Mouse (Mus musculus) embryonic stem cell, embryonic (primary cell): ENCODE data around the gene Wdr34.

Experiments
- CTCF ChIA-PET, 4 experiments: fragments of 300-600 bp in 2 of 4; fragments of 350-600 bp in 2 of 4; sonication (Branson Sonifier 250); formaldehyde crosslinking; loops; one replicate each; lab custom pipeline; 2022; ENCODE audit warnings: inconsistent platforms in 2 of 4; lab: Charles Lee
- POLR2A ChIA-PET, 4 experiments: fragments of 300-600 bp in 2 of 4; fragments of 350-600 bp in 2 of 4; sonication (Branson Sonifier 250); formaldehyde crosslinking; loops; one replicate each; lab custom pipeline; 2022; ENCODE audit warnings: antibody characterized with exemption in 4 of 4, inconsistent platforms in 1 of 4; lab: Charles Lee

Gene Wdr34

GRCm38 (mm10) chr2:30048699-30049388 lies at the start of gene Wdr34:
Wdr34 (minus strand) TSS chr2:30048881.
- POLR2A ChIA-PET, result interaction anchor here (0.5 to 10.4 kb wide), 82 partner anchors 8 to 474 kb away, joined by 3 to 156 read pairs (median 4); partner anchors contain the start of genes Set (in 3 of the 4), Odf2 (in 2 of the 4), Tbc1d13 (in 2 of the 4) and Zdhhc12 (in 2 of the 4)
- CTCF ChIA-PET, result interaction anchor here in 2 of 4 experiments (0.5 to 1.7 kb wide), 5 partner anchors 8 to 166 kb away, joined by 3 to 4 read pairs (median 3); partner anchors contain the start of gene Set (in 1 of the 2)

- ChIA-PET POLR2A (interaction anchor here in 2 of 4 experiments (0.7 to 2.6 kb wide), 10 partner anchors 11 to 54 kb away, joined by 3 to 38 read pairs (median 8); partner anchors contain the start of genes Pkn3 (in 1 of the 2), Tbc1d13 (in 1 of the 2) and Wdr34 (in 1 of the 2)), CTCF (interaction anchor here in 3 of 4 experiments (0.5 to 1.8 kb wide), 7 partner anchors 10 to 64 kb away, joined by 3 to 5 read pairs (median 3); partner anchors contain the start of gene Pkn3 (in 1 of the 3))
Observed at GRCm38 (mm10) chr2:30095882-30096527, 47.3 kb upstream of the Wdr34 start.

- CTCF ChIA-PET, result interaction anchor here in 3 of 4 experiments (0.6 to 1.8 kb wide), 12 partner anchors 15 to 428 kb away, joined by 3 to 23 read pairs (median 4); partner anchors contain the start of genes Pkn3 (in 2 of the 3) and Spout1 (in 1 of the 3)
- POLR2A ChIA-PET, result interaction anchor here in 3 of 4 experiments (0.5 to 2.6 kb wide), 68 partner anchors 10 to 713 kb away, joined by 3 to 38 read pairs (median 4); partner anchors contain the start of genes Endog (in 3 of the 3), Kyat1 (in 2 of the 3), Pkn3 (in 2 of the 3) and Tbc1d13 (in 2 of the 3)
Observed at GRCm38 (mm10) chr2:30094208-30094588, 45.5 kb upstream of the Wdr34 start.

- ChIA-PET POLR2A (interaction anchor here in 3 of 4 experiments (0.5 to 2.6 kb wide), 68 partner anchors 9 to 714 kb away, joined by 3 to 38 read pairs (median 4); partner anchors contain the start of genes Endog (in 3 of the 3), Kyat1 (in 2 of the 3), Pkn3 (in 2 of the 3) and Tbc1d13 (in 2 of the 3)), CTCF (interaction anchor here (0.6 to 1.8 kb wide), 12 partner anchors 14 to 342 kb away, joined by 3 to 23 read pairs (median 4); partner anchors contain the start of genes Pkn3 (in 2 of the 4) and Spout1 (in 1 of the 4))
Observed at GRCm38 (mm10) chr2:30093471-30094207, 45.0 kb upstream of the Wdr34 start, which contains the start of gene Zdhhc12. Zdhhc12 (minus strand) TSS chr2:30093648.

- ChIA-PET POLR2A (interaction anchor here in 3 of 4 experiments (0.5 to 2.2 kb wide), 24 partner anchors 9 to 202 kb away, joined by 3 to 12 read pairs (median 4); partner anchors contain the start of genes Wdr34 (in 2 of the 3), Endog (in 1 of the 3), Kyat1 (in 1 of the 3) and Phyhd1 (in 1 of the 3)), CTCF (interaction anchor here in 3 of 4 experiments (0.8 to 1.2 kb wide), 4 partner anchors 14 to 69 kb away, joined by 3 to 4 read pairs (median 3); partner anchors contain the start of gene Pkn3 (in 2 of the 3))
Observed at GRCm38 (mm10) chr2:30092280-30092918, 43.7 kb upstream of the Wdr34 start.

GRCm38 (mm10) chr2:30091521-30091920 lies 42.8 kb upstream of the Wdr34 start:
- POLR2A ChIA-PET, result interaction anchor here in 2 of 4 experiments (0.7 to 2.9 kb wide), 13 partner anchors 9 to 201 kb away, joined by 3 to 12 read pairs (median 4); partner anchors contain the start of genes Endog (in 1 of the 2), Tbc1d13 (in 1 of the 2) and Wdr34 (in 1 of the 2)

GRCm38 (mm10) chr2:30087310-30087709 lies 38.6 kb upstream of the Wdr34 start:
- ChIA-PET POLR2A (interaction anchor here (0.7 to 5.3 kb wide), 15 partner anchors 8 to 197 kb away, joined by 3 to 26 read pairs (median 4); partner anchors contain the start of gene Tbc1d13 (in 1 of the 4)), CTCF (interaction anchor here in 3 of 4 experiments (0.6 to 2.4 kb wide), 5 partner anchors 9 to 199 kb away, joined by 3 to 17 read pairs (median 5); partner anchors contain the start of gene Pkn3 (in 2 of the 3))

More at GRCm38 (mm10) chr2:30091521-30091920, 42.8 kb upstream of the Wdr34 start:
- CTCF ChIA-PET, result interaction anchor here in 1 of 4 experiments (1.1 kb wide), 2 partner anchors 14 kb away, joined by 3 to 4 read pairs; partner anchors contain the start of gene Pkn3

GRCm38 (mm10) chr2:30084632-30085031 lies 36.0 kb upstream of the Wdr34 start:
- ChIA-PET POLR2A (interaction anchor here in 3 of 4 experiments (0.5 to 4.2 kb wide), 28 partner anchors 9 to 1851 kb away, joined by 3 to 18 read pairs (median 4); partner anchors contain the start of genes Zdhhc12 (in 3 of the 3), Tbc1d13 (in 2 of the 3), Endog (in 1 of the 3) and Sptan1 (in 1 of the 3)), CTCF (interaction anchor here in 3 of 4 experiments (0.7 to 1.7 kb wide), 3 partner anchors 53 to 77 kb away, joined by 4 to 5 read pairs (median 5); no protein-coding TSS in a partner anchor)

- POLR2A ChIA-PET, result interaction anchor here in 3 of 4 experiments (0.5 to 4.2 kb wide), 28 partner anchors 10 to 333 kb away, joined by 3 to 18 read pairs (median 4); partner anchors contain the start of genes Zdhhc12 (in 3 of the 3), Tbc1d13 (in 2 of the 3), Endog (in 1 of the 3) and Sptan1 (in 1 of the 3)
- CTCF ChIA-PET, result interaction anchor here in 3 of 4 experiments (0.7 to 1.7 kb wide), 3 partner anchors 54 to 78 kb away, joined by 4 to 5 read pairs (median 5); no protein-coding TSS in a partner anchor
Observed at GRCm38 (mm10) chr2:30084113-30084512, 35.4 kb upstream of the Wdr34 start.

- ChIA-PET POLR2A (interaction anchor here (0.6 to 5.4 kb wide), 33 partner anchors 8 to 284 kb away, joined by 3 to 52 read pairs (median 6); partner anchors contain the start of genes Tbc1d13 (in 2 of the 4), Wdr34 (in 2 of the 4), Zdhhc12 (in 2 of the 4) and Miga2 (in 1 of the 4)), CTCF (interaction anchor here (0.8 to 3.8 kb wide), 11 partner anchors 7 to 854 kb away, joined by 3 to 23 read pairs (median 5); partner anchors contain the start of genes Zdhhc12 (in 2 of the 4) and Spout1 (in 1 of the 4))
Observed at GRCm38 (mm10) chr2:30080181-30080800, 31.6 kb upstream of the Wdr34 start.

GRCm38 (mm10) chr2:30078760-30079159 lies 30.1 kb upstream of the Wdr34 start:
- CTCF ChIA-PET, result interaction anchor here in 3 of 4 experiments (0.9 to 3.8 kb wide), 11 partner anchors 9 to 156 kb away, joined by 3 to 23 read pairs (median 3); partner anchors contain the start of gene Zdhhc12 (in 1 of the 3)
- POLR2A ChIA-PET, result interaction anchor here (0.5 to 5.4 kb wide), 39 partner anchors 8 to 314 kb away, joined by 3 to 52 read pairs (median 5); partner anchors contain the start of genes Tbc1d13 (in 2 of the 4), Wdr34 (in 2 of the 4), Dolpp1 (in 1 of the 4) and Miga2 (in 1 of the 4)

GRCm38 (mm10) chr2:30078349-30078712 lies 29.6 kb upstream of the Wdr34 start:
- ChIA-PET CTCF (interaction anchor here (0.9 to 3.8 kb wide), 9 partner anchors 9 to 117 kb away, joined by 3 to 23 read pairs (median 3); partner anchors contain the start of gene Zdhhc12 (in 2 of the 4)), POLR2A (interaction anchor here (0.5 to 5.4 kb wide), 30 partner anchors 9 to 314 kb away, joined by 3 to 52 read pairs (median 4); partner anchors contain the start of genes Tbc1d13 (in 2 of the 4), Dolpp1 (in 1 of the 4), Wdr34 (in 1 of the 4) and Zdhhc12 (in 1 of the 4))

- CTCF ChIA-PET, result interaction anchor here (0.5 to 3.8 kb wide), 33 partner anchors 9 to 705 kb away, joined by 3 to 23 read pairs (median 3); partner anchors contain the start of genes Zdhhc12 (in 2 of the 4), Endog (in 1 of the 4), Gm13547 (in 1 of the 4) and Set (in 1 of the 4)
- POLR2A ChIA-PET, result interaction anchor here (0.5 to 5.4 kb wide), 39 partner anchors 9 to 315 kb away, joined by 3 to 52 read pairs (median 4); partner anchors contain the start of genes Tbc1d13 (in 2 of the 4), Zdhhc12 (in 2 of the 4), Dolpp1 (in 1 of the 4) and Endog (in 1 of the 4)
Observed at GRCm38 (mm10) chr2:30077502-30078348, 29.0 kb upstream of the Wdr34 start, which contains the start of gene Pkn3. Pkn3 (plus strand) TSS chr2:30077684.
